Mouse (Mus musculus): Measurements from ENCODE around the gene Hsd17b1.
"Not testable (repeated sequence)": the region's sequence is repeated elsewhere in the genome, so short reads cannot be mapped to it uniquely, and the experiment has no call there.

Gene Hsd17b1

GRCm38 (mm10) chr11:101085617-101086322 lies 7.6 kb downstream of the Hsd17b1 start:
- no peak for DNase-seq (ENCODE audit: low spot score in 2 of 2)

- DNase-seq (ENCODE audit: low spot score in 2 of 2), result no peak
These were observed 8.1 kb downstream of the Hsd17b1 start for GRCm38 (mm10) chr11:101086323-101086674.

- peak; percentile 81 to 84 for DNase-seq (ENCODE audit: low spot score in 2 of 2)
These were observed 8.8 kb downstream of the Hsd17b1 start, which contains the start of gene Mlx for GRCm38 (mm10) chr11:101086756-101087681. Gene Mlx (plus strand): TSS chr11:101087277.

GRCm38 (mm10) chr11:101087682-101088055 lies 9.5 kb downstream of the Hsd17b1 start:
- no peak for DNase-seq (ENCODE audit: low spot score in 2 of 2)

- DNase-seq (ENCODE audit: low spot score in 2 of 2), result no peak
These were observed 11.7 kb downstream of the Hsd17b1 start for GRCm38 (mm10) chr11:101089931-101090330.

- no peak for DNase-seq (ENCODE audit: low spot score in 2 of 2)
These were observed 16.7 kb downstream of the Hsd17b1 start for GRCm38 (mm10) chr11:101094930-101095313.

GRCm38 (mm10) chr11:101095314-101096024 lies 17.3 kb downstream of the Hsd17b1 start, which contains the start of gene Psmc3ip:
Gene Psmc3ip (minus strand): TSS chr11:101095436.
- peak; percentile 85 to 89 for DNase-seq (ENCODE audit: low spot score in 2 of 2)

- DNase-seq (ENCODE audit: low spot score in 2 of 2), result no peak
These were observed 20.0 kb downstream of the Hsd17b1 start for GRCm38 (mm10) chr11:101098231-101098630.

GRCm38 (mm10) chr11:101103011-101103410 lies 24.8 kb downstream of the Hsd17b1 start:
- DNase-seq (ENCODE audit: low spot score in 2 of 2), result no peak

GRCm38 (mm10) chr11:101109351-101109750 lies 31.1 kb downstream of the Hsd17b1 start:
- DNase-seq (ENCODE audit: low spot score in 2 of 2), result no peak

GRCm38 (mm10) chr11:101110708-101111107 lies 32.5 kb downstream of the Hsd17b1 start:
- DNase-seq (ENCODE audit: low spot score in 2 of 2), result no peak

GRCm38 (mm10) chr11:101111178-101111577 lies 33.0 kb downstream of the Hsd17b1 start:
- DNase-seq (ENCODE audit: low spot score in 2 of 2), result no peak

GRCm38 (mm10) chr11:101112186-101112585 lies 34.0 kb downstream of the Hsd17b1 start:
- no peak for DNase-seq (ENCODE audit: low spot score in 2 of 2)

- DNase-seq (ENCODE audit: low spot score in 2 of 2), result no peak
These were observed 37.4 kb downstream of the Hsd17b1 start for GRCm38 (mm10) chr11:101115564-101115963.

- no peak for DNase-seq (ENCODE audit: low spot score in 2 of 2)
These were observed 39.9 kb downstream of the Hsd17b1 start for GRCm38 (mm10) chr11:101118105-101118504.

GRCm38 (mm10) chr11:101119131-101119760 lies 41.0 kb downstream of the Hsd17b1 start:
- DNase-seq (ENCODE audit: low spot score in 2 of 2), result peak in 1 of 2 experiments; percentile 18

GRCm38 (mm10) chr11:101119761-101120544 lies 41.7 kb downstream of the Hsd17b1 start, which contains the start of the genes Retreg3 and Tubg1:
Gene Retreg3 (minus strand): TSS chr11:101119893.
Gene Tubg1 (plus strand): TSS chr11:101119938.
- peak; percentile 98 to 100 for DNase-seq (ENCODE audit: low spot score in 2 of 2)

- peak in 1 of 2 experiments; percentile 12 for DNase-seq (ENCODE audit: low spot score in 2 of 2)
These were observed 42.5 kb downstream of the Hsd17b1 start for GRCm38 (mm10) chr11:101120545-101121188.

GRCm38 (mm10) chr11:101124494-101124893 lies 46.3 kb downstream of the Hsd17b1 start:
- not testable (repeated sequence) for DNase-seq (ENCODE audit: low spot score in 2 of 2)

- not testable (repeated sequence) for DNase-seq (ENCODE audit: low spot score in 2 of 2)
These were observed 46.8 kb downstream of the Hsd17b1 start for GRCm38 (mm10) chr11:101125008-101125407.
